Comparison of ENCODE assay signal across 8 mouse cellular contexts in genomic region chr4:139611542-139611953, GRCm38 (mm10). TPM values are rescaled to one million over a fixed set of nuclear protein-coding genes. Genes with fewer than 3 reads are reported as not detected.
A peak's percentile ranks its signal among the peaks of the same experiment; 100 is the strongest.
DNase-seq lines count a peak whose midpoint lies in the region; ATAC-seq and TF ChIP-seq lines count a peak whose summit lies in the region.

No protein-coding gene starts in this region.

- H3K4me1 ChIP-seq in cerebellum, adult 2 months (ENCODE audit: control insufficient read depth, insufficient read depth, low read length) = peaks cover 15% of the 10 kb centered on the region
- H3K4me1 ChIP-seq in hindbrain, embryonic 12.5 days = peaks cover 20% of the 10 kb centered on the region

- TF ChIP-seq POLR2A in cerebellum, adult 2 months (IDR thresholded peaks at IDR 0.05; ENCODE audit: borderline replicate concordance, insufficient read depth, low read length) = no peak

- H3K27ac ChIP-seq in cerebellum, adult 2 months (ENCODE audit: insufficient read depth, low read length) = no peak overlapping the region
- peak overlapping the region; percentile 31; the same call in 1 of the 2 replicates for H3K27ac ChIP-seq in hindbrain, embryonic 12.5 days

- H3K36me3 ChIP-seq in hindbrain, embryonic 12.5 days = peaks cover 37% of the 10 kb centered on the region

- 6% methylated on average over 10 of the region's 10 CpGs for WGBS in cerebellum, adult 2 months
- 4% methylated on average over 10 of the region's 10 CpGs for WGBS in hindbrain, embryonic 12.5 days

- no peak overlapping the region for H3K9ac ChIP-seq in hindbrain, embryonic 12.5 days

- TF ChIP-seq CTCF in cerebellum, adult 2 months (IDR thresholded peaks at IDR 0.05; ENCODE audit: borderline replicate concordance, insufficient read depth, low read depth, low read length) = peak; percentile 88

- peak overlapping the region; percentile 41 for H3K4me2 ChIP-seq in hindbrain, embryonic 12.5 days (replicated peaks)

- ATAC-seq in hindbrain, embryonic 12.5 days (ENCODE audit: low FRiP score) = peak; percentile 55

- peak; percentile 33 for DNase-seq in MEL-GATA-1-ER (ENCODE audit: extremely low read depth, low read depth)
- DNase-seq in cerebellum, adult 2 months = peak; percentile 68 to 84
- peak; percentile 46 to 74 for DNase-seq in frontal cortex, postnatal 14 days (ENCODE audit: low spot score in 2 of 2)
- DNase-seq in layer of hippocampus, postnatal 10 days (ENCODE audit: low spot score in 2 of 2) = peak; percentile 91 to 95
- peak; percentile 76 for DNase-seq in lung, postnatal 25 days (ENCODE audit: low spot score)
- peak; percentile 90 for DNase-seq in retina, embryonic 14.5 days (ENCODE audit: low spot score)
- peak; percentile 64 to 80 for DNase-seq in thymus, postnatal 36 days

- no peak overlapping the region for H3K4me3 ChIP-seq in cerebellum, adult 2 months (replicated peaks; ENCODE audit: insufficient read depth, low read depth, low read length)
- H3K4me3 ChIP-seq in hindbrain, embryonic 12.5 days = no peak overlapping the region

- no peaks in the 10 kb centered on the region for H3K27me3 ChIP-seq in cerebellum, adult 2 months (ENCODE audit: control insufficient read depth, insufficient read depth, low read length)
- H3K27me3 ChIP-seq in hindbrain, embryonic 12.5 days = no peaks in the 10 kb centered on the region

- peaks cover 9% of the 10 kb centered on the region; the same call in 1 of the 2 replicates for H3K9me3 ChIP-seq in hindbrain, embryonic 12.5 days (replicated peaks)

RNA-seq across cellular contexts. Expression of gene Gm21969, which starts 8.6 kb away (rescaled TPM):
- polyA plus RNA-seq in cerebellum, adult 2 months (2012; rRNA removed) = 0.03 and 0.05 TPM in 2 replicates
- not detected in 2 replicates for polyA plus RNA-seq in hindbrain, embryonic 12.5 days (2016; fragmentation: Nextera tagmentation; extraction: Ambion mirVana)
- total RNA-seq in layer of hippocampus, postnatal 10 days (2021) = not detected

RNA-seq across cellular contexts. Expression of gene Aldh4a1, which starts 11.1 kb away (rescaled TPM):
- 22.5 and 25.2 TPM in 2 replicates for polyA plus RNA-seq in cerebellum, adult 2 months (2012; rRNA removed)
- polyA plus RNA-seq in hindbrain, embryonic 12.5 days (2016; fragmentation: Nextera tagmentation; extraction: Ambion mirVana) = 20.6 and 21.4 TPM in 2 replicates
- total RNA-seq in layer of hippocampus, postnatal 10 days (2021) = 10 to 100 TPM; 20.9 to 21.4 TPM

RNA-seq across cellular contexts. Expression of gene Tas1r2, which starts 41.8 kb away (rescaled TPM):
- polyA plus RNA-seq in cerebellum, adult 2 months (2012; rRNA removed) = not detected in 2 replicates
- polyA plus RNA-seq in hindbrain, embryonic 12.5 days (2016; fragmentation: Nextera tagmentation; extraction: Ambion mirVana) = not detected in 2 replicates
- total RNA-seq in layer of hippocampus, postnatal 10 days (2021) = not detected

Comparison
In these comparisons a context has a peak if more than half of its experiments do, and no peak if none do; other contexts are left out.
1. DNase-seq: peak in every context shown above with its lines; median percentile 93 in layer of hippocampus, postnatal 10 days; 90 in retina, embryonic 14.5 days; 76 in cerebellum, adult 2 months; 76 in lung, postnatal 25 days; 72 in thymus, postnatal 36 days; 60 in frontal cortex, postnatal 14 days; 33 in MEL-GATA-1-ER.